Mouse (Mus musculus): Measurements from ENCODE around the gene Chchd10.

GRCm38 (mm10) chr10:75895730-75896129, 37.2 kb upstream of the Chchd10 start:
- no peak for TF ChIP-seq POLR2A (IDR thresholded peaks at IDR 0.05; ENCODE audit: borderline replicate concordance, insufficient read depth, low read length)
- no peak for TF ChIP-seq CTCF (IDR thresholded peaks at IDR 0.05; ENCODE audit: borderline replicate concordance, insufficient read depth, low read depth, low read length)

All from cerebellum, adult 2 months (tissue).